Mouse (Mus musculus): ENCODE data around the gene Stk4.

DNA sequence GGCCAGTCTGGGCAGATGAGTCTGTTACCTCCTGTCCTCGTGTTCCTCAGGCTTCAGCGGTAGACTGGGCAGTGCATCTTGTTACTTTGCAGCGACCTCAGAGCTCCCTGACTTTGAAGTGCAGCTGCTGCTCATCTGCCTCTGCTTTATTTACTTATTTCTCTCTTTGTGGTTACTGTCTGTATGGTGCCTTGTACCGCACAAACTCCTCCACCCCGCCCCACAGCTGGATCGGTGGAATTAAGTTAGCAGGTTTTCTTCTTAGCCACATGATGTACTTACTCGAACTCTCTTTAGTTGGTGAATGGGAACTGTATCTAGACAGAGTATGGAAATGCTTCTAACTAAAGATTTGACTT is 14.2 kb downstream of the Stk4 start:
- TF ChIP-seq POLR2A (IDR thresholded peaks at IDR 0.05; ENCODE audit: control insufficient read depth, low read depth, low read length) = no peak
- TF ChIP-seq CTCF (IDR thresholded peaks at IDR 0.05; ENCODE audit: control insufficient read depth, insufficient read depth, insufficient replicate concordance, low read depth, low read length) = no peak

All from testis, adult 2 months (tissue).